Mouse (Mus musculus) ovary, adult 18-20 months (tissue): ENCODE results near the gene Gm10160.

Experiments used
- DNase-seq: peaks from one replicate; pipeline ENCODE4 v3.0.0; 2022; ENCODE audit warnings: low spot score, mixed read lengths

Gene Gm10160

DNA sequence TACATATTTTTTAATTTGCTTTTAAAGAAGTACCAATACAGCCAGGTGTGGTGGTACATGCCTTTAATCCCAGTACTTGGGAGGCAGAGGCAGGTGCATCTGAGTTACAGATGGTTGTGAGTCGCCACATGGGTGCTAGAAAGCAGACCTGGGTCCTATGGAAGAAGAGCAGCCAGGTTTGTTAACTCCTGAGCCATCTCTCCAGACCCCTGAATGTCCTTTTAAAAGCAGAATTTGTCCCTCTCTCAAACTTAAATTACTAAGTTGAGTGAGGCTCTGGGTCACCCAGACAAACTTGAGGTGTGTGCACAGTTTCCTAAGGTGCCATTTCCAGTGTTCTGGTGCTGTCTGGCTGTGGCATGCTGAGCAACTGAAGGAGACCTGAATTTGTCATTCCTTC, at the start of gene Gm10160:
Gm10160 (minus strand) TSS at position 101 of the 400 bp plus-strand sequence.
- DNase-seq = no peak

DNA sequence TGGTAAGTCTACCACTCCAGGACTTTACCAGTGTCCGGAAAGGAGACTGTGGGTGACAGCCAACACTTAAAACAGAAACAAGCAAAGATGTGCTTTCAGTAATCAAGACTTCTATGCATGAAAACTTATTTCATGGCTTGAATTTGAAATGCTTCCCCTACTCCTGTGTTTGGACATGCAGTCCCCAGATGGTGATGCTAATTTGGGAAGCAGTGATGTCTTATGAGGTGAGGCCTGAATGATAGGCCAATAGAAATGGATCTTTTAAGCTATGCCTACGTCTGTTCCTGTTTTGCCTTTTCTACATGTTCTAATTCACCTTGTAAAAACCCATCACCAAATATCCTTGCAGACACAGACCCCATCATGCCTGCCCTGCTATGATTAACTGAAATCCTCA, 49.3 kb upstream of the Gm10160 start:
- no peak for DNase-seq

DNA sequence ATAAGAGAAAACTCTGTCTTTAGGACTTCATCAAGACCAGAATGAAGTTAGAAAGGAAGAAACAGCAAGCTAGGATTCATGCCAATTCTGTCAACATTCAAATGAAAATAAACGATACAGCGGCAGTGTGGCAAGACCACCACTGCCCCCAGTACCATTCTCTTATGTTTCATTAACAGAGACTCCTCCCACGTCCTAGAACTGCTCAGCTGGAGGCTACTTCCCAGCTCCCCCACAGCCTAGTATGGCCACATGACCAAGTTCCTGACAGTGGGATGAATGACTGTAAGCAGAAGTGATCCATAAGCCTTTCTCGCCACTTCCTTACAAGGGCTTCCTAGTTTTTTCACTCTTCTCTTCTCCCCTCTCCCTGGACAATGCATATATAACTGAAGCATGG, 48.5 kb upstream of the Gm10160 start:
- no peak for DNase-seq

DNA sequence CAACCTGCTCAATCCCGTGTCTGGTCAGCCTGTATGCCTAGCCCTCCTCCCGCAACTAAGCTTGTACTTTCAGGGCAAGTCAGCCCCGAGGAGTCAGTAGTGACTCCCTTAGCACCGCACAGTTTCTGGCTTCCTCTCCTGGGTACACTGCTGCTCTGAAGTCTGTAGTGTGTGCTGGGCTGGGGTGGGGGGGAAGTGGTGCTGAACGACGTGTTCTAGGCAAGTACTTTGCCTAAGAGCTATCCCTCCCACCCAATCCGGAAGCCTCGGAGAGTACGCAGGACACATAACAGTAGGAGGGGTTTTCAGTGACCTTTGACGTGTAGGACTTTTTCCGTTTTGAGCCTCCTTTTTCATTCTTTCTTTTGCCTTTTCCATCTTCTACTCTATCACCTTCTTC, 43.8 kb upstream of the Gm10160 start:
- no peak for DNase-seq

DNA sequence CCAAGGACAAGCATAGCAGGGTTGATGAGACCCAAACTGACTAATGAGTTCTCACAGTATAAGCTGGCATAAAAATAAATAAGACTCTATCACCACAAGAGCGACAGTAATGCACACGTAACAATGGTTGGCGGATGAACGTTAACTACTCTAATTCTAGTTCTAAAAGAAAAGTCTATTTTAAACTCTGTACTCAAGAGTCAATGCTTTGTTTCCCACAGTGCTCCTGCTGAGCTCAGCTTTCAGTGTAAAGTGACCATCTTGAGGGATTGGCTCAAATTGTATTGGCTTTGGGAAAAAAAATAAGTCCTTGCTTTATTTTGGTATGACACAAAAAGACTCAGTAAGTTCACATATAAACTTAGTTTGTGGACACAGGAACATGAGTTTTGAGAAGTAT, 29.5 kb upstream of the Gm10160 start:
- no peak for DNase-seq

DNA sequence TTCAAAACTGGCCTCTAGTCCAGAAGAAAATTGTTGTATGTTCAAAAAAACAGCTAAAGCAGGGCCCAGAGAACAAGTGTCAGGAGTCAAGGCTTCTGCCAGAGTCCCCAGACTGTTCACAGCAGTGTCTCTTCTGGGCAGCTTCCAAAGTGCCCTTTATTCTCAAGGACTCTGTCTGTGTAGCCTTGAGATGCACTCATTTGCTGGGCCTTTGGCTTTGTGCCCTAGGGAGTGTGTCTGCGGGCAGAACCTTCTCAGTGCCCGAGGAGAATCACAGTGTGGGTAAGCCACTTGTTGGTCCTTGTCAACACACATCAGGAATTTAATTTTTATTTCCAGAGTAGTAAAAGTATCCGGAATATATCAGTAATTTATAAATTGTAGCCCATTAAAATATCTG, 26.0 kb upstream of the Gm10160 start:
- peak; percentile 87 for DNase-seq

DNA sequence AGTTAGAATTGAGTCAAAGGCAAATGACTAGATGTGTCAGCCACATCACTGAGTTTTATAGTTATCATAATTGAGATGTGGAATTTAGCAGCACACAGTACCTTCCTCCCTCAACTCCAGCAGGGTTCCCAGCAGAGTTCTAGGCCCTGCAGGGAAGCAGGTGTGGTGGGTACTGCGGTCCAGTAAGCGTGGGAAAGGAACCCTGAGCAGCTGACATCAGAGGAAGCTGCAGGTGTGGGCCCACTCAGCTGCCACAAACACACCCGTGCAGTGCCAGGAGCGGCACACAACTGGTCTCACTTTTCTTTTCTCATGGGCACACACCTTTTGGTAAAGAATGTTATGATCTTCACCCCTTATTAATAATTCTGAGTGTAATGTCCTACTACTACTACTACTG, 25.2 kb upstream of the Gm10160 start:
- no peak for DNase-seq

DNA sequence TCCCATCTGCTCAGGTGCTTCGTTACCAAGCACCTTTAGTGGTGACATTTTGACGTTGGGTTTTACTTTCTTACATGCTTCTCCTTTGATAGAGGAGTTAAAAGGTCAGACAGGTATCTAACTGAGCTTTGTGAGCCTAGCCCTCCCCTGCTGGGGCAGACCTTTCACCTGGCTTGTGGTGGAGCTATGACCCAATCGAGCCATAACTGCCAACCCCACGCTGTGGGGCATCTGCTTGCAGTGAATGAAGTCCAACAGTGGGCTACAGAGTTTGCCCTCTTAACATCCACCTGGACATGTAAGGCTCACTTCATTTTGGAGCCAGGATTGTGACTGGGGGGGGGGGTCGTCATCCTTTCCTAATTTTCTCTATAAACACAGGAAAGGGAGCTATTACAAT, 24.7 kb upstream of the Gm10160 start:
- DNase-seq = no peak

DNA sequence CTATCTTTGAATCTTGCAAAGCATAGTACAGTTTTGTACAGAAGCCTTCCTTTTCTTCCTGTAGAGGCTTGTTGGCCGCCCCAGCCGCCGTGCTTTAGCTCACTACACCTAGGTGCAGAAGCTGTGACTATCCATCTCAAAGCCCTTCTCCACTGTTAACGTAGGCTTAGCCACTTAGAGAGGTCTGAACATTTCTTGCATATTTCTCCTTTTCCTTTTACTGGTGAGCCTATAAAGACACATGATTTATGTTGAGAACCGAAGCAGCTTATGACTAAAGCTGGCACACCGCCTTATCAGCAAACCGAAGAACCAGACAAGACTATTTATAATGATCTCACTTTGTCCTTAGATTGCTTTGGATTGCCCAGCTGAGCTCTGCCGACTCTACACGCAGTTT, 19.8 kb upstream of the Gm10160 start:
- DNase-seq = no peak

DNA sequence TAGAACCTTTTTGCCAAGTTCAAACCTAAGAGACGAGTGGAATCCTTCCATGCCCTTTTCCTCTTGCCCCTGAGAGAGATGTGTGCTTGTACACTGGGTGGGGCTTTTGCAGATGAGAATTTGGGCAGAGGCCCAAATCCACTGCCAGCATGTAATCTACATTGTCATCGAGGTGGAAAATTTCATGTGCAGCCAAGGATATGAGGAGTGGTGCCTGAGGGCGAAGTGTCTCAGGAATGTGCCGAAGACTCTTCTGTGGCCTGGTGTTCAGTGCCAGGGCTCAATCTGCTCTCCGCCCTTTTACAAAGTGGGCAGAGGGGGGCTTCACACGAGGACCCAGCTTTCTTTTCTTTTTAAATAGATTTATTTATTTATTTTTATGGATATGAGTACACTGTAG, 19.0 kb upstream of the Gm10160 start:
- no peak for DNase-seq

DNA sequence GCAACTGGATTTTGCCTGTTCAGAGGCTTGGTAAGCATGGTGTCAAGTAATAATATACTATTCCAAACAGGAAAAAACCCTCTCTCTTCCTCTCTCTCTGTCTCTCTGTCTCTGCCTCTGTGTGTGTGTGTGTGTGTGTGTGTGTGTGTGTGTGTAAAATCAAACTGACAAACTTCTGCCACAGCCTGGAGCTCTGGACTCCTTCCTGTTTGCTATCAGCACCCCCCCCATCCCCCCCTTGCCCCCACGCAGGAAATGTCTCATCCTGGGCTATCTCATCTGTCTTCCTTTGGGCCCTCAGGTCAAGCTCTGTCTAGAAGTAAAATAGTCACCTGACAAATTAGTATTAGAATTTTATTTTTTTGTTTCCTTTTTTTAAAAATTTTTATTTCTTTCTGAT, 18.2 kb upstream of the Gm10160 start:
- no peak for DNase-seq

DNA sequence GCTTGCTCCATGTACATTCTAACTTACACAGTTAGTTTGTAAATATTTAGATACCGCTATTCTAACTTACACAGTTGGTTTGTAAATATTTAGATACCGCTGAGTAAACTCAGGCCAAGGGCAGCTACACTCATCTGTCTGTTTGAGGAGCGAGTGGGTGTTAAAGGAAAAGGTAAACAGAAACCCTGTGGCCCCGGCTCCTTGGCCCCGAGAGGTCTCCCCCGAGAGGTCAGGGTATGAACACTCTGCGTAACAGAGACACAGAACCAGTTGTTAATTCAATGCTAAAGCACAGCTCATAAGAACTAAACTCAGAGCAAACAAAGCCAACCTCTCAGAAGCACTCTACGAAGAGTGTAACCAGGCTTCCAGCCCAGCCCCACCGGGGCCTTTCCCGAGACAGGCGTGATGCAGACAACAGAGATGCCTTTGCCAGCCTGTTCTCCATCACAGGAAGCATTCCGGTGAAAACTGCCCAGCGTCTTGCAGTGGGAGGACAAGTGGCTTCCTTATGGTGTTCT, 17.0 kb upstream of the Gm10160 start:
- DNase-seq = no peak

DNA sequence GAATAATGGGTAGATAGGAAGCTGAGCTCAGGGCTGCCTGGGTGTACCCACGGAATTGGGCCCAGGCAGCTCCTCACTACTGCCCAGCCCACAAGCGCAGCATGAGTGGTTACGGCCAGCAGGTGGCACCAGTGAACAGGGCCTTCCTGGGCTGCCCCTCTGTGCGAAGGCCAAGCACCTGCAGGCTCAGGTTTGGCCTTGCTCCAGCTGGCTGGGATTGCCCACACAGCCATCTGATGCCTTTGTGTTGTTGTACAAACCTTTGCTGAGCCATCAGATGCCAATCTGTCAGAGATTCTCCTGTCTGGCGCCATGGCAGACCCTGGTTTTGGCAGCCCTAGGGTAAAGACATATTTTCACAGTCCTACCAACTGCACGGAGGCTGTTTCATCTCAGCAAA, 12.6 kb upstream of the Gm10160 start:
- peak; percentile 44 for DNase-seq

DNA sequence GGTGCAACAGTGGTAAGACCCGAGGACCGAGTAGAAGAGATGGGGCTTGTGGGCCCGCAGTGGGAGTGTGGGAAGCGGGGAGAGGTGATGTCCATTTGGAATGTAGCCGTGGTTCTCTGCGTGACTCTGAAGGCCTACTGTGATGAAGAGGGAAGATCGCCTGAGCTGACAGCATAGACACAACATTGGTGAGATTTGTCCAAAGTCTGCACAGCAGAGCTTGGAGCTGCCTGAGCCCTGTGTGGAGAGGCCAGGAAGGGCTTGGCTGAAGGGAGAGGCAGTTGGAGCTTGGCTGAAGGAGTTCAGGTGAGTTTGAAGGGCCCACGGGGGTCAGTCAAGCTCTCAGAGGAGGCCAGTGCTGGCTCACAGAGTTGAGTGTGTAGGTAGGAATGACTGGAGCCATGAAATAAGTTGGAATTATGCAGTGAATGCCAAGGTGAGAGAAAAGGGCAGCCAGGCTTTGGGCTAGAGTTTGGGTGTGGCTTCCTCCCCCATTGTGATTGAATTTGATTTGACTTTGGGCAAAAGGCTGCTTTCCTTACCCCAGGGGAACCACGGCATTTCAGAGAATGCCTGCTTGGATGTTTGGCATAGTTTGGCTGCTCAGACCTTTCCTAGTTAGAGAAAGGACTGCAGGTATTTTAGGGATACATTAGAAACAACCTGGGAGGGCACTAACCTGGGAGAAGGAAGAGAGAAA, 11.8 kb upstream of the Gm10160 start:
- no peak for DNase-seq

DNA sequence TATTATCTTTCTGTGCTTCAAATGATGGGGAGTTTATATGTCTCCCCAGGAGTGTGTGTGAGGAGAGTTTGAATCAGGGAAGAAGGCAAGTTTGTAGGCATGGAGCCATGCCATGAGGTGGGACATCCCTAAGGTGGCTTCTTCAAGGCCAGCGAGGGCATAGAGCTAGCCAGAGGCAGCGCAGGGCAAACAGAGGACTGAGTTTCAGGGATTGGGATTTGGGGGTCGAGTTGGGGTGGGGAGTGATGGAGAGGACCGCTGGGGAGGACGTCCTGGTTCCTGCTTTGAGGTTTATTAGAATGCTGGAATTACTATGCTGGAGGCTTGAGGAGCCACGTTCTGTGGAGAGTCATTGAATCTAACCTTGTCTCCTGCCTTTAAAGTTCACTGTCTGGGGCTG, 10.3 kb upstream of the Gm10160 start:
- no peak for DNase-seq

DNA sequence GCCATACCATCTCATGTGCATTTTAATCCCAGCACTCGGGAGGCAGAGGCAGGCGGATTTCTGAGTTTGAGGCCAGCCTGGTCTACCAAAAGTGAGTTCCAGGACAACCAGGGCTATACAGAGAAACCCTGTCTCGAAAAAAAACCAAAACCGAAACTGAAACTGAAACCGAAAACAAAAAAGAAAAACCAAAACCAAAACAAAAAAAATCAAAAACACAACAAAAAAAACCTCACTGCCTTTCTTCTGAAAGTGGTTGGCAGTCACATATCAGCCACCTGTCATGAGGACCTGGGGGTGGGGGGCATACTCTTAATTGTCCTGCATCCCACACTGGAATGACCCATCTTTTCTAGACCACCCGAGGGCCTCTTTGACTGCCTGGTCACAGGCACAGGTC, 9.0 kb upstream of the Gm10160 start:
- no peak for DNase-seq

DNA sequence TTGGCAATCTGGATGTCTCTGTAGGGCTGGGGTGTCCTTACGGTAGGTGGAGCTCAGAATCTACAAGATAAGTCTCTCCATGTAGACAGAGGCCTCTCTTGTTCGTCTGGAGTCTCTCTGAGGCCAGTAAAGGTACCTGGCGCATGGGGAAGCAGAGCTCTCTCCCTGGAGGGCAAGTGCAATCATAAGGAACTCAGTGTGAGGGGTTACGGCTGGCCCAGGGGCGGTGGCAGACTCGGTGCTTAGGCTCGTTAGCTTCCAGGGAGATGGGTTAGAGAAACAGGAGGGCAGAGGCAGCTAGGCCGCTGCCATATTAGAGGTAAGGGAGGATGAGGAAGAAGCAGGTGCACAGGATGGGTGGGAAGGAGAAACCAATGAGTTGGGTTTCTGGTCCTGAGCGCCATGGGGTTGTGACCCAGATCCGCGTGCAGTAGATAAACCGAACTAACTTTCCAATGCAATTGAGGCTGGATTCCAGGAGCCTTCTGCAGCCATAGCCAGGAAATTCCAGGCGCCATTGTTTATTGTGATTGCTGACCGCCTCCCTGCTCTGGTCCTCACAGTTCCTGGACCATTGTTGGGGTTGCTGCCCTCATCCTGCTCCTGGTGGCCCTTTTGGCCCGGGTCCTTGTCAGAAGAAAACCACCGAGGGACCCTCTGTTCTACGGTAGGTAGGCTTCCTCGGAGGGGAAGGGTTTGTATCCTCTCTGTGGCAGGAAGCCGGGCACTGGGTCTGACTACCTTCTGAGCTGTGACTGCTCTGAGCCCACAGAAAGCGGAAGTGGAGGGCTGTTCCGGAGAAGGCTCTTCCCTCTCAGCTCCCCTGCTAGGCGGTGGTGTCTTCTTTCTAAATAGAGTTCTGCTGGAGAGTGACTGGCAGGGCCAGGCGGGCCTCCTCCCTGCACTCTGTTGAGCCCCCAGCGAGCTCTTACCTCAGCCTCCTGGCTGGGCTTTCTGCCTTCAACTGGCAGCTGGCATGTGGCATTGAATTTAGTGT, 7.3 kb upstream of the Gm10160 start:
- no peak for DNase-seq

DNA sequence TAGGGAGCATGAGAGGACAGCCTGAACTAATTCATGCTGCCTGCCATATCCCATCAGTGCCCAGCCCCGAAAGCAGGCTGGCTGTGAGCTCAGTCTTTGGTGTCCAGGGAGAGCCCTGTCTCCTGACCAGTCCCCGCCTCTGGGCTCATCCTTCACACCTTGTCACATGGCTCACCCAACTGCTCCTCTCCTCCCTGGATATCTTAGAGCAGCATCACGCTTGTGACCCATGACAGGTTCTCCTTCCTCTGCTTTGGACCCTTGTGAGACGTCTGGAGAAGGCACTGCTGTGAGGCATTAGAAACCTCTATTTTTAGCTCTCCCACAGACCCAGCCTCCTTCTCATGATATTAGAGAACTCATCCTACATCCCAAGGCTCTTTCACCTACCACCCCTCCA, 6.3 kb upstream of the Gm10160 start:
- no peak for DNase-seq

DNA sequence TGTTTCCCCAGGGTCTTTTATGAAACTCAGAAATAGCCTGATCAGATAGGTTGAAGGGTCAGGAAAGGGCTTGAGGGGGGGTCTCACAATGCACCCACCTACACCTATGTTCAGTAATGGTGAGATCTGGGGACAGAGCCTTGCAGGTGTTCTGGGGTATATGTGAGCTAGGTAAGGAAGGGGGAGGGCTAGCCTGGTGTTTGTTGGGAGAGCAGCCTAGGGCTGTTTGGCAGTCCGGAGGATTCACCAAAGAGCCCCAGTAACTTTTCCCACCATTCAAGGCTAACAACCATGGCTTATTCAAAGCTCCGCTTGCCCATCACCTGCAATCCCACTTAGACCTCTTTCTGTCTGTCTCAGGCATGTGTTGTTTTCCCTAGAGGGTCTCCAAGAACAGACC, 5.9 kb upstream of the Gm10160 start:
- DNase-seq = no peak

DNA sequence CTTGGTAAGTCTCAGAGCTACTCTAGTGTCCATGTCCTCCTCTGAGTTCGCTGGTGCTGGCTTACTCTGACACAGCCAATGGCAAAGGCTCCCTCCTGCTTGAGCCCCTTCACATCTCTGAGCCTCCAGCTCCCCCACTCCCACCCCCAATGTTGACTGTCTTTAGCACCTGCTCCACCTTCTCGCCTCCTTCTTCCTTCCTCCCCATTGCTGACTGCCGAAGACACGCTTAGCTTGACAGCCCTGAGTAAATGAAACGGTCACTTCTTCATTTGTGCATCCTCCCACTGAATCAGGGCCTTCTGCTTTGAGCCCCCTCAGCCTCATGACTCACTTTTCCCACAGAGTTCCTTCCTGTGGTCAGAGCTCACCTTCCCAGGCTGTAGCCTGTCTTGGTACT, 5.4 kb upstream of the Gm10160 start:
- no peak for DNase-seq

DNA sequence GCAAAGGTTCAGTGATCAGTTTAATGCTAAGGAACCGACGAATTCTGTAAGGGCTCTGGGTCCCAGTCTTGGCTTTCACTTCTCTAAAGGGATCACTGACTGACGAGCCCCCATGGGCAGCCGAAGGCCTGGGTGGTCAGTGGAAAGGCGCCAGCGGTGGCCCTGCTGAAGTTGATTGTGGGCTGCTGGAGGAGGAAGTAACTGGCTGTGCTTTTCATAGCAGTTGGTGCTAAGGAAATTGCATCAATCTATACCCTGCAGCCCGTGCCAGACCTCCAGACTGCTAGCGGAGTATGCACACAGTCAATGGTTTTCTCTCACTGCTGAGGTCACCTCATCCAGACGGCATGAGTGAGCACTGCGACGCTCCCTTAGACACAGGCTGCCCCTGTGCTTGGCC, 4.5 kb upstream of the Gm10160 start:
- DNase-seq = no peak

DNA sequence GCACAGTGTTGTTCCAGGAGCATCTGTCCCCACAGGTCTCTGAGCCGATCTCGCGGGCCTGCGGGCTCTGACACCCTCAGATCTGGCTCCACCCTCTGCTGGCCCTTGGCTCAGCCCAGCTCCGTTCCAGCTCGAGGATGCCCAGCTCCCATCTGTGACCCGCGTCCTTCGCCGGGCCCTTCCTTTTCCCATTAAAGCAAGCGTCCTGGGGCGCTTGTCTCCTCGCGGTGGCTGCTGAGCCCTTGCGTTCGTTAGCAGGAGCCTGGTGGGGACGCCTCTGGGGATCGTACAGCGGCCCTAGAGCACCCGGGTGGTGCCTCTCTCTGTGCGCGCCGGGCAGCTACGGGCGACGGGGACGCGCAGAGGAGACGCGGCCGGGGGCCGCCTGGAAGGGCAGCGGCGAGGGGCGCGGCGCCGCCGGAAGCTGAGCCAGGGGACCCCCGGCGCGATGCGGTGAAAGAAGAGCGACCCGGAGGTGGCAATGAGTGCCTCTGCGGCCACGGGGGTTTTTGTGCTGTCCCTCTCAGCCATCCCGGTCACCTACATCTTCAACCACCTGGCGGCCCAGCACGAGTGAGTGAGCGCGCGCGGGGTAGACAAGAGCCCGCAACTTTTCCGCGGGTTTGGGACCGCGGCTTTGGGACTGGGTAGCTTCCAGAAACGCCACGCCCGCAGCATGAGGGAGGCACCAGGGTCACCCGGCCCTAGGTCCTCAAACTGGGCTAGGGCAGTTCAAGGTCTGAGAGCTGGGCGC, 3.6 kb upstream of the Gm10160 start, which contains the start of gene Tm6sf1:
Tm6sf1 (plus strand) TSS at position 34 of the 754 bp plus-strand sequence.
- DNase-seq = peak; percentile 56
